Mouse (Mus musculus): ENCODE measurements at regions not wholly inside any gene's neighbourhood (a gene's known extent, or its start where the extent isn't known, plus 50 kb on each side); places are given as distances from the start of the nearest gene placed in this dataset.
A peak's percentile ranks its signal among the peaks of the same experiment; 100 is the strongest.

DNA sequence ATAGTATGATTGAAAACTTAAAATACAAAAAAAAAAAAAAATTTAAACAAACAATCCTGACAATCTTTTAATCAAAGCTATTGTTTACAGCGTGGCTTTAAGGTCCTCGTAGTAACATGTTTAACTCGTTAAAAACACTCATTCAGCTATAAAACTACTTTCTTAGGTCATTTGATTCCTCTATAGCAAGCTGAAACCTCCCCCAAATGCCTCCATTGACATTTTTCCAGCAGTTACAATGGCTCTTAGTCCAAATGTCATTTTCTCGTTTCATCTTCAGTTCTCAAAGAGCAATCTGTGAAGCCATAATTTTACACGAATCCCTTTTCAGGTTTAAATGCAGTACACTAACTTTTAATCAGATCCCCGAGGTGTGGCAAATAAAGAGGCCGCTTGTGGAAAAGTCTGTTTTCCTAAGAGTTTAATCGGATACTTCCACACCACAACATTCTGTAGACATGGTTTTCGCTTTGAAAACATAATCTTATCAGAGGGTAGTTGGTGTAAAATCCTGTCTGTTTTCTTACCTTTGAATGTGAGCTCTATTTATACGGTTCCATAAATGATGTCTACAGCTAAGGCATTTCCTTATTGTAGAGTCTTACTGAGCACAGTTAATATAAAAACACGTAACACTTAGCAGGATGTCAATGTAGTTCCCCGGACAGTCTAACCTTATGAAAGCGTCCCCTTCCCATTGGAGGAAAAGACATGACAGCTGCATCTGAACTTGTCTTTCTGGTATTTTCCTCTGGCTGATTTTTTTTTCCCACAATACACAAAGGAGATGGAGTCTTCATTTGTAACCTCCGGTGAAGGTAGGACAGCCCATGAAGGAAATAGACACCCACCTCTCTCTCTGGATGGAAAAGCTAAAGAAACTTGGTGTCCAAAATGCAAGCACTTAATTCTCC lies 69.6 kb upstream of the BC052040 start:
- Histone ChIP-seq H3K4me3 (ENCODE audit: insufficient read depth, low read depth, low read length) (no peak overlapping the region), H3K27ac (ENCODE audit: insufficient read depth, low read depth, low read length) (no peak overlapping the region), H3K4me1 (ENCODE audit: control insufficient read depth, insufficient read depth, low read length) (peaks cover 9% of the 10 kb centered on the region)
- TF ChIP-seq POLR2A (IDR thresholded peaks at IDR 0.05; ENCODE audit: insufficient read depth, low read depth, low read length) (no peak), CTCF (IDR thresholded peaks at IDR 0.05; ENCODE audit: insufficient read depth, low read depth, low read length) (no peak)
- 70% methylated on average over 14 of the region's 14 CpGs for WGBS

DNA sequence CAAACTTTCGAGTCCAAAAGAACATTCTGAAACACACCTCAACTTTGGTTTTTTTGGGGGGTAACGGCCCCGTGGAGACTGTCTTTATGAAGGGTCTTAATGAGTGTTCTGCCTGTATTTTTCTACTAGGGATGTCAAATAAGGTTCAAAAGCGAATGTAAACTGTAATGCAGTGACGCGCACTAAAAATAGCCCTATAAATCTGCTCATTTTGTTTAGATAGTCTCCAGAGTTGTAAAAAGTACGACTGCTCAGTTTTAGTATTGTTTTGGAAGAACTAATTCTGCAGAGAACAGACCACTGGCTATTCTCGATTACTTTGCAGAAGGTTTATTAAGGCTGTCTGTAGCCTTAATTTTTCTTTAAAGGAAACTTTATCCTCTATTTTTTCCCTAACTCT lies 68.6 kb upstream of the BC052040 start:
- TF ChIP-seq POLR2A (IDR thresholded peaks at IDR 0.05; ENCODE audit: insufficient read depth, low read depth, low read length) (no peak), CTCF (IDR thresholded peaks at IDR 0.05; ENCODE audit: insufficient read depth, low read depth, low read length) (no peak)
- H3K4me3 ChIP-seq (ENCODE audit: insufficient read depth, low read depth, low read length) = no peak overlapping the region
- H3K27ac ChIP-seq (ENCODE audit: insufficient read depth, low read depth, low read length) = no peak overlapping the region; the same call in 1 of the 2 replicates
- 67% methylated on average over 8 of the region's 8 CpGs for WGBS
- H3K4me1 ChIP-seq (ENCODE audit: control insufficient read depth, insufficient read depth, low read length) = peaks cover 12% of the 10 kb centered on the region

DNA sequence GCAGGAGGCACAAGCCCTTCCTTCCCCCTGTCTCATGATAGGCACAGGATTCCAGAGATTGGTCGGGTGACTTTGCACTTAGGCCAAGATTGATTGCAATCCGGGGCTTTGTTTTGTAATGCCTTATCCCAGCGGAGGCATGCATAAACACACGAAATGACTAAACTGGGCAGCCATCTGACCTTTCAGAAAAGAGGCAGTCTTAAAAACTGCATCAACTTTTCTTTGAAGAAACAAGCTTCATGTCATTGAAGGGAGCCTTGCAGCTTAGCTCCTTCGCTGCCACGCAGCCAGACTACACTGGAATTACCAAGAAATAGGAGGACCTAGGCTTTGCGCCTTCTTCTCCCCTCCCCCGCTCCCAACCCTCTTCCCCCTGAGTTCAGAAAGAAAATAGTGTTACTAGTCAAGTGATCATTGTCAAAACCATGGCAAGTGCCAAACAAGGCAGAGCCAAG lies 67.7 kb upstream of the BC052040 start:
- Histone ChIP-seq H3K4me1 (ENCODE audit: control insufficient read depth, insufficient read depth, low read length) (peaks cover 12% of the 10 kb centered on the region), H3K27ac (ENCODE audit: insufficient read depth, low read depth, low read length) (peak overlapping the region; percentile 85), H3K4me3 (ENCODE audit: insufficient read depth, low read depth, low read length) (no peak overlapping the region)
- no peak for TF ChIP-seq POLR2A (IDR thresholded peaks at IDR 0.05; ENCODE audit: insufficient read depth, low read depth, low read length)
- TF ChIP-seq CTCF (IDR thresholded peaks at IDR 0.05; ENCODE audit: insufficient read depth, low read depth, low read length) = no peak
- WGBS = 17% methylated on average over 8 of the region's 8 CpGs

DNA sequence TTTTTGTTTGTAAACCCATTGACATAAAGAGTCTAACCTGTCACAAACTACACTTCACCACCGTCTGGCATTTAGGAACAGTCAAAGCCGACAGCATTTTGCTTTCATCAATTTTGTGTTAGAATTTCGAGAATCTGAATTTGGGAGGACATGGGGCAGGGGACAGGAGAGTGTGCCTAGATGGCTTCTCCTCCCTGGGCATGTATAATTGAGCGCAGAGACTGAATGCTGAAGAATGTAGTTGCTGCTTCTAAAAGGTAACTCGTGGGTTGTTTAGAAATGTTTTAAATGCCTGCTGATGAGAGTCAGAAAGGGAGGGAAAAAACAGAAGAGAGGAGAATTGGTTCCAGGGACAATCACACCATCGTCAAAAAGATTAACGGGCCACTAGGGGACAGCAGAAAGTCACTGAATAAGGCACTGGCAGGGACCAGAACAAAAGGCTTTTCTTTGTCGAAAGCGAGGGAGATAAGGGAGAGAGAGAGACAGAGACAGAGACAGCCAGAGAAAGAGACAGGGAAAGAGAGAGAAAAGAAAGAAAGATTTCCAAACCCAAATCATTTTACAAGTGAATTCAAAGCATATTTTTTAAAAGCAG lies 66.6 kb upstream of the BC052040 start:
- H3K4me1 ChIP-seq (ENCODE audit: control insufficient read depth, insufficient read depth, low read length) = peaks cover 12% of the 10 kb centered on the region
- TF ChIP-seq POLR2A (IDR thresholded peaks at IDR 0.05; ENCODE audit: insufficient read depth, low read depth, low read length) (no peak), CTCF (IDR thresholded peaks at IDR 0.05; ENCODE audit: insufficient read depth, low read depth, low read length) (no peak)
- 10% methylated on average over 9 of the region's 9 CpGs for WGBS
- no peak overlapping the region for H3K4me3 ChIP-seq (ENCODE audit: insufficient read depth, low read depth, low read length)
- peak overlapping the region; percentile 78 for H3K27ac ChIP-seq (ENCODE audit: insufficient read depth, low read depth, low read length)

DNA sequence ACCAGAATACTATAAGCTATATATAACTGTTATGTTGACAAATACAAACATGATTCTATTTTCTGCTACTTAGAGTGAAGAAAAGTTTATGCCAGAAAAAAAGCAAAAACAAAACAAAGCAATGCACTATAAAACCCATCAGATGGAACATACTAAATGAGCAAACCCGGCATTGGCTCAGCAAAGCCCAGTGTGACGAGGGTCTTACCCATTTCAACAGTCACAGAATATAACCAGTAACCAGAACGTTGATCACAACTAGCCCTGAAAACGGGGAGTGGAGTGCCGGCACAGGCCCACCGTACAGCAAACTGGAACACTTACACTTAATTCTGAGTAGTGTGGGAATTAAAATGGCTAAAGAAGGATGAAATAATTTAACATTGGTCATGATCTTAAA lies 66.0 kb upstream of the BC052040 start:
- TF ChIP-seq POLR2A (IDR thresholded peaks at IDR 0.05; ENCODE audit: insufficient read depth, low read depth, low read length) = no peak
- no peak for TF ChIP-seq CTCF (IDR thresholded peaks at IDR 0.05; ENCODE audit: insufficient read depth, low read depth, low read length)
- Histone ChIP-seq H3K4me1 (ENCODE audit: control insufficient read depth, insufficient read depth, low read length) (peaks cover 12% of the 10 kb centered on the region), H3K4me3 (ENCODE audit: insufficient read depth, low read depth, low read length) (no peak overlapping the region), H3K27ac (ENCODE audit: insufficient read depth, low read depth, low read length) (peak overlapping the region; percentile 82)
- WGBS = 35% methylated on average over 6 of the region's 6 CpGs

DNA sequence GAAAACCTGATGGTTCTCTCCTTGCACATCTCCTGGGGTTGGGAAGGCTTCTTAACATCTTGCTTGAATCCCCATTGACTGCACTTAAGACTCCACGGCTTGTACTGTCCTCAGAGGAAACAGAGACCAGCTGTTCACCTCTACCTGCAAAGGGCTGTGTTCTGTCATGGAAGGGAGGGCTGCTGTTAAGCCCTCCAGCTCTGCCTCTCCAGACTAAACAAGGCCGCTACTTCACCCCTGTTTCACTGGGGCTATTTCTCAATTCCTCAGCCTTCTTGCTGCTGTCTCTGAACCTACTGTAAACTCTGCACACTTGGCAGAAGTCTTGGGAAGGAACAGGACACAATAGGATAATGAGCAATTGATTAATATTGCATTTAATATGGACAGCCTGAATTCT lies 64.7 kb upstream of the BC052040 start:
- TF ChIP-seq CTCF (IDR thresholded peaks at IDR 0.05; ENCODE audit: insufficient read depth, low read depth, low read length) (no peak), POLR2A (IDR thresholded peaks at IDR 0.05; ENCODE audit: insufficient read depth, low read depth, low read length) (no peak)
- Histone ChIP-seq H3K27ac (ENCODE audit: insufficient read depth, low read depth, low read length) (peak overlapping the region; percentile 24; the same call in 1 of the 2 replicates), H3K4me1 (ENCODE audit: control insufficient read depth, insufficient read depth, low read length) (peaks cover 12% of the 10 kb centered on the region), H3K4me3 (ENCODE audit: insufficient read depth, low read depth, low read length) (no peak overlapping the region)
- 75% methylated on average over 2 of the region's 2 CpGs for WGBS

DNA sequence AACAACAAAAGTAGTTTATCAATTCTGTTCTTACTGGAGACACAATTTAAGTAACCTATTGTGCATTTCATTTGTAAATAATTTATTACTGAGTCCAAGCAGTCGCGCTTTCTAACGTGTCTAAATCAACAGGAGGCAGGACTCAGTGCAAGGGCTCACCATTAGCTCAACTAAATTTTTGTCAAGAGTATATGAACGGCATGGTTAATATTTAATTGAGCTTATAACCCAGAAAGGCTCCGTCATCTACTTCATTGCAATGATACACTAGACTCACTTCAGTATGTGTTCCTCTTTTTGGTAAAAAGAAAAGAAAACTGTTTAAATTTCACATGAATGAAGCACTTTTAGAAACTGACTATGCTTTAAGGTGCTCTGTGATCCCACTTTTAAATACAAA lies 61.5 kb upstream of the BC052040 start:
- TF ChIP-seq POLR2A (IDR thresholded peaks at IDR 0.05; ENCODE audit: insufficient read depth, low read depth, low read length) = no peak
- TF ChIP-seq CTCF (IDR thresholded peaks at IDR 0.05; ENCODE audit: insufficient read depth, low read depth, low read length) = no peak
- WGBS = 90% methylated on average over 5 of the region's 5 CpGs
- Histone ChIP-seq H3K4me3 (ENCODE audit: insufficient read depth, low read depth, low read length) (no peak overlapping the region), H3K27ac (ENCODE audit: insufficient read depth, low read depth, low read length) (no peak overlapping the region), H3K4me1 (ENCODE audit: control insufficient read depth, insufficient read depth, low read length) (peaks cover 7% of the 10 kb centered on the region; the same call in 1 of the 2 replicates)

DNA sequence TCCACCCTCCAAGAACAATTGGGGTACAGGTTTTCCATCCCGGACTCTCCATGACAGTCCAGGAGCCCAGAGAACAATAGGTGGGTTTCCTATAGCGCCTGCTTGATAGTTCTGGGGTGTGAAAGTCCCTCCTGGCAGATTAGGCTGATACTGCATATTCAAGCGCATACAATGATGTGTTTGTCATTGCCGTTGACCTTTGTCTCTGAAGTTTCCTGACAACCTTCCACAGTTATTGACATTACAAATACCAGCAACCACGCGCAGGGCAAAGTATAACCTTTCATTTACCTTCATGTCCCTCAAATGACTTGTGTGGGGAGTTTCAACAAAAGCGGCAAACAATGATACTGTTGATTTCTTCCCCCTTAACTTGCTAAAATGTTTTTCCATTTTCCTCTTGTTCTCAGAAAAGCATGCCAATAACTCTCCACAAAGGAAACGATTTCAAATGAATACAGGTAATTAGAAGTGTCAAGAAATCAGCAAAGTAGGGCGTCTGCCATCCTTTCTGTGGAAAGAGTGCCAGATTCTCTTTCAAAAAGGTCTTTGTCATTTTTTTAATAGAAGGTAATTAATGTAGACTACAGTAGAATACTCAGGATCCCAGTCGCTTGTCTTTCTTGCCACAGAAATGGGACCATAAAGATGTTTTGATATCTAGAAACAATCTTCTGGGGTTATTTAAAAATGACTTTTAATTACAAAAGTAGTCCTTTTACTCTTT lies 60.9 kb upstream of the BC052040 start:
- TF ChIP-seq CTCF (IDR thresholded peaks at IDR 0.05; ENCODE audit: insufficient read depth, low read depth, low read length) (no peak), POLR2A (IDR thresholded peaks at IDR 0.05; ENCODE audit: insufficient read depth, low read depth, low read length) (no peak)
- 74% methylated on average over 10 of the region's 10 CpGs for WGBS

More for the DNA sequence above, 60.9 kb upstream of the BC052040 start:
- Histone ChIP-seq H3K4me1 (ENCODE audit: control insufficient read depth, insufficient read depth, low read length) (peaks cover 5% of the 10 kb centered on the region; the same call in 1 of the 2 replicates), H3K4me3 (ENCODE audit: insufficient read depth, low read depth, low read length) (no peak overlapping the region), H3K27ac (ENCODE audit: insufficient read depth, low read depth, low read length) (no peak overlapping the region)
